Comparison of ENCODE assay signal across 10 mouse cellular contexts in the genomic region with DNA sequence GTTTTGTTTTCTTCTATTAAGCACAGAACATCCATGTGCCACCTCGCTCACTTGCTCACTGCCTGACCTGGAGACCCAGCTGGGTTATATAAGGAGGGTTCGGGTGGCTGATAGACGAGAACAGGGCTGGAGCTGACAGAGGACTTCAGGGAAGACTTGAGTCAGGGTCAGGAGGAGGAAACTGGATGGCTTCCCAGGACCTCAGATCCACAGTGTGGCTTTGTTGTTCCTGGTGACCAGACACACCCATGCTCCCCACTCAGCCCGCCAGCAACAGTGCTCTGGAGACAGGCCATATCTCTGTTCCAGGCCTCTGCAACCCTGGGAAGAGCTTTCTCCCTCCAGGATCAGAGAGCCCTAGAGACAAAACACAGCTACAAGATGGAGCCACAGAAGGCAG. TPM values are rescaled to one million over a fixed set of nuclear protein-coding genes. Genes with fewer than 3 reads are reported as not detected.
DNase-seq lines count a peak whose midpoint lies in the region; ATAC-seq and TF ChIP-seq lines count a peak whose summit lies in the region.
"Had no signal": no experiment of that assay in that cellular context is flagged by ENCODE, and none has a peak within 500 bp of the region (broad histone marks: within the 10 kb centered on the region; RNA-seq: fewer than 3 reads in every experiment).

No protein-coding gene starts in this region.

- peak; percentile 46 for DNase-seq in lung, postnatal 10 days
- DNase-seq in frontal cortex, adult 2 months (ENCODE audit: extremely low spot score in 1 of 2, low spot score in 1 of 2), result no peak
- no peak for DNase-seq in liver, embryonic 11.5 days (ENCODE audit: low spot score)
- DNase-seq in left cerebral cortex, postnatal 4 days, result no peak
- DNase-seq: cerebellum, adult 18-20 months had no signal

- WGBS in intestine, embryonic 15.5 days, result 64% methylated on average over 4 of the region's 4 CpGs
- WGBS in intestine, postnatal 0 days, result 65% methylated on average over 4 of the region's 4 CpGs
- 37% methylated on average over 4 of the region's 4 CpGs for WGBS in heart, embryonic 15.5 days
- WGBS in liver, embryonic 11.5 days, result 73% methylated on average over 4 of the region's 4 CpGs

- H3K27me3 ChIP-seq in intestine, embryonic 15.5 days (replicated peaks), result no peaks in the 10 kb centered on the region
- no peaks in the 10 kb centered on the region for H3K27me3 ChIP-seq in intestine, postnatal 0 days (replicated peaks; ENCODE audit: control insufficient read depth, insufficient read depth, low read length)
- no peaks in the 10 kb centered on the region for H3K27me3 ChIP-seq in heart, embryonic 15.5 days
- no peaks in the 10 kb centered on the region for H3K27me3 ChIP-seq in liver, embryonic 11.5 days (replicated peaks; ENCODE audit: control insufficient read depth, insufficient read depth, low read length)
- H3K27me3 ChIP-seq: stomach, embryonic 15.5 days had no signal

- H3K4me1 ChIP-seq in intestine, embryonic 15.5 days (replicated peaks), result peaks cover 18% of the 10 kb centered on the region; the same call in 1 of the 2 replicates
- no peaks in the 10 kb centered on the region for H3K4me1 ChIP-seq in intestine, postnatal 0 days (replicated peaks; ENCODE audit: control insufficient read depth, insufficient read depth, low read length)
- H3K4me1 ChIP-seq in cortical plate, adult 2 months (ENCODE audit: control insufficient read depth, insufficient read depth, low read length), result peaks cover 5% of the 10 kb centered on the region; the same call in 1 of the 2 replicates
- H3K4me1 ChIP-seq in heart, embryonic 15.5 days (replicated peaks), result peaks cover 49% of the 10 kb centered on the region
- peaks cover 14% of the 10 kb centered on the region for H3K4me1 ChIP-seq in liver, embryonic 11.5 days (replicated peaks; ENCODE audit: control insufficient read depth, insufficient read depth, low read length)

- no peak overlapping the region for H3K27ac ChIP-seq in intestine, embryonic 15.5 days
- no peak overlapping the region for H3K27ac ChIP-seq in intestine, postnatal 0 days (ENCODE audit: low read depth, low read length)
- H3K27ac ChIP-seq in cortical plate, adult 2 months (ENCODE audit: insufficient read depth, low read length), result 0 out of 2 replicates have a peak overlapping the region, but pooled peaks have one; percentile 28
- H3K27ac ChIP-seq in heart, embryonic 15.5 days, result peak overlapping the region; percentile 0; the same call in 1 of the 2 replicates
- H3K27ac ChIP-seq in liver, embryonic 11.5 days (ENCODE audit: low read depth, low read length), result no peak overlapping the region
- H3K27ac ChIP-seq: stomach, embryonic 15.5 days had no signal

- TF ChIP-seq POLR2A in cortical plate, adult 2 months (IDR thresholded peaks at IDR 0.05; ENCODE audit: extremely low read depth, insufficient read depth, low read length), result no peak

- H3K36me3 ChIP-seq in intestine, embryonic 15.5 days, result no peaks in the 10 kb centered on the region
- H3K36me3 ChIP-seq in intestine, postnatal 0 days (ENCODE audit: control insufficient read depth, insufficient read depth), result no peaks in the 10 kb centered on the region
- H3K36me3 ChIP-seq in heart, embryonic 15.5 days, result no peaks in the 10 kb centered on the region
- no peaks in the 10 kb centered on the region for H3K36me3 ChIP-seq in liver, embryonic 11.5 days (ENCODE audit: control insufficient read depth, insufficient read depth, low read length)
- H3K36me3 ChIP-seq: stomach, embryonic 15.5 days had no signal

- no peak overlapping the region for H3K4me2 ChIP-seq in intestine, embryonic 15.5 days (replicated peaks)
- no peak overlapping the region for H3K4me2 ChIP-seq in intestine, postnatal 0 days (replicated peaks; ENCODE audit: low read depth)
- no peak overlapping the region for H3K4me2 ChIP-seq in heart, embryonic 15.5 days
- no peak overlapping the region for H3K4me2 ChIP-seq in liver, embryonic 11.5 days
- H3K4me2 ChIP-seq: stomach, embryonic 15.5 days had no signal

- no peak for TF ChIP-seq CTCF in intestine, postnatal 0 days (IDR thresholded peaks at IDR 0.05; ENCODE audit: low read depth)
- no peak for TF ChIP-seq CTCF in cortical plate, adult 2 months (IDR thresholded peaks at IDR 0.05; ENCODE audit: extremely low read depth, insufficient read depth, low read length)

- H3K4me3 ChIP-seq in intestine, embryonic 15.5 days (replicated peaks), result no peak overlapping the region
- H3K4me3 ChIP-seq in intestine, postnatal 0 days (ENCODE audit: low read depth, low read length), result no peak overlapping the region
- H3K4me3 ChIP-seq in cortical plate, adult 2 months (ENCODE audit: insufficient read depth, low read length), result no peak overlapping the region
- no peak overlapping the region for H3K4me3 ChIP-seq in heart, embryonic 15.5 days
- H3K4me3 ChIP-seq in liver, embryonic 11.5 days (ENCODE audit: low read depth, low read length), result no peak overlapping the region
- H3K4me3 ChIP-seq: stomach, embryonic 15.5 days had no signal

- no peaks in the 10 kb centered on the region for H3K9me3 ChIP-seq in intestine, embryonic 15.5 days
- no peaks in the 10 kb centered on the region for H3K9me3 ChIP-seq in intestine, postnatal 0 days (ENCODE audit: control insufficient read depth)
- H3K9me3 ChIP-seq in heart, embryonic 15.5 days (replicated peaks), result no peaks in the 10 kb centered on the region
- H3K9me3 ChIP-seq in liver, embryonic 11.5 days (ENCODE audit: control insufficient read depth, low read length), result no peaks in the 10 kb centered on the region
- H3K9me3 ChIP-seq: stomach, embryonic 15.5 days had no signal

- intact Hi-C loops in left cerebral cortex, postnatal 4 days (cut with DNase I), result no loop called here

- H3K9ac ChIP-seq in intestine, embryonic 15.5 days, result no peak overlapping the region
- H3K9ac ChIP-seq in intestine, postnatal 0 days (ENCODE audit: low read depth, low read length), result no peak overlapping the region
- no peak overlapping the region for H3K9ac ChIP-seq in heart, embryonic 15.5 days
- H3K9ac ChIP-seq in liver, embryonic 11.5 days (ENCODE audit: low read depth, low read length), result no peak overlapping the region
- H3K9ac ChIP-seq: stomach, embryonic 15.5 days had no signal

- ATAC-seq in intestine, embryonic 15.5 days, result peak; percentile 42; the same call in 1 of the 2 replicates
- ATAC-seq in intestine, postnatal 0 days, result no peak
- peak; percentile 36; the same call in 1 of the 2 replicates for ATAC-seq in heart, embryonic 15.5 days (replicated peaks; ENCODE audit: insufficient number of reproducible peaks, insufficient read depth, low FRiP score, low read depth)
- no peak for ATAC-seq in liver, embryonic 11.5 days (replicated peaks; ENCODE audit: low FRiP score)

RNA-seq across cellular contexts. Expression of a gene that starts 44.6 kb away (rescaled TPM):
- 11.8 and 12.5 TPM in 2 replicates for polyA plus RNA-seq in intestine, embryonic 15.5 days (2015; fragmentation: Nextera tagmentation; extraction: Ambion mirVana)
- polyA plus RNA-seq in intestine, postnatal 0 days (2015; fragmentation: Nextera tagmentation; extraction: Ambion mirVana), result 4.2 and 4.4 TPM in 2 replicates
- 13.6 and 15.1 TPM in 2 replicates for polyA plus RNA-seq in cortical plate, adult 2 months (2012; rRNA removed)
- polyA plus RNA-seq in heart, embryonic 15.5 days (2015; fragmentation: Nextera tagmentation; extraction: Ambion mirVana), result 10.9 and 12.6 TPM in 2 replicates
- 14.6 and 16.1 TPM in 2 replicates for polyA plus RNA-seq in frontal cortex, adult 2 months (2012; rRNA removed)
- 7.9 and 8.0 TPM in 2 replicates for polyA plus RNA-seq in liver, embryonic 11.5 days (2014; fragmentation: Nextera tagmentation; extraction: Ambion mirVana)
- 10 to 100 TPM; 40.9 to 43.4 TPM for total RNA-seq in left cerebral cortex, postnatal 4 days (2021)

Comparison
In these comparisons a context has a peak if more than half of its experiments do, and no peak if none do; other contexts are left out.
1. ATAC-seq: peak in intestine, embryonic 15.5 days (single experiment) and heart, embryonic 15.5 days (single experiment); none in intestine, postnatal 0 days (single experiment) and liver, embryonic 11.5 days (single experiment).
2. H3K27ac ChIP-seq: peak in cortical plate, adult 2 months (single experiment) and heart, embryonic 15.5 days (single experiment); none in intestine, embryonic 15.5 days (single experiment), intestine, postnatal 0 days (single experiment) and liver, embryonic 11.5 days (single experiment).